Mouse (Mus musculus) lung, postnatal 0 days (tissue): ENCODE data around the gene A530016L24Rik.

Source experiments
- CTCF ChIP-seq: IDR thresholded peaks from 2 replicates; pipeline ENCODE4 v1.5.1; 2016; ENCODE audit warnings: antibody characterized with exemption, mild to moderate bottlenecking
- EP300 ChIP-seq: IDR thresholded peaks from 2 replicates; pipeline ENCODE4 v1.6.1; 2016; ENCODE audit warnings: antibody characterized with exemption, mild to moderate bottlenecking, control low read depth

GRCm38 (mm10) chr12:112516697-112517337, 27.6 kb downstream of the A530016L24Rik start, which contains the start of gene Tmem179:
- TF ChIP-seq CTCF (no peak), EP300 (no peak)
